Mouse (Mus musculus): ENCODE results near the gene Bcdin3d. TPM values are rescaled to one million over a fixed set of nuclear protein-coding genes. Genes with fewer than 3 reads are reported as not detected.

Bcdin3d gene
- polyA plus RNA-seq, 1 experiment from 2014 or later: 13.7 TPM

GRCm38 (mm10) chr15:99484745-99485144, 10.2 kb upstream of the Bcdin3d start:
- 54% methylated on average over 6 of the region's 6 CpGs for WGBS
- Histone ChIP-seq H3K4me3 (ENCODE audit: low read length) (no peak overlapping the region), H3K36me3 (ENCODE audit: control insufficient read depth, insufficient read depth, low read length) (no peaks in the 10 kb centered on the region), H3K9me3 (ENCODE audit: control insufficient read depth, low read length) (no peaks in the 10 kb centered on the region), H3K4me1 (replicated peaks; ENCODE audit: control insufficient read depth, insufficient read depth, low read length) (no peaks in the 10 kb centered on the region), H3K27me3 (ENCODE audit: control insufficient read depth, insufficient read depth, low read depth, low read length) (peaks cover 2% of the 10 kb centered on the region; the same call in 1 of the 2 replicates), H3K4me2 (ENCODE audit: low read depth, low read length) (no peak overlapping the region), H3K9ac (ENCODE audit: low read length) (no peak overlapping the region), H3K27ac (ENCODE audit: low read length) (no peak overlapping the region)
- ATAC-seq (ENCODE audit: low read depth): no peak

GRCm38 (mm10) chr15:99475814-99476213, 1.3 kb upstream of the Bcdin3d start:
- H3K27me3 ChIP-seq (ENCODE audit: control insufficient read depth, insufficient read depth, low read depth, low read length): no peaks in the 10 kb centered on the region
- no peak for ATAC-seq (ENCODE audit: low read depth)
- no peak overlapping the region for H3K4me3 ChIP-seq (ENCODE audit: low read length)
- peaks cover 10% of the 10 kb centered on the region; the same call in 1 of the 2 replicates for H3K4me1 ChIP-seq (replicated peaks; ENCODE audit: control insufficient read depth, insufficient read depth, low read length)
- H3K4me2 ChIP-seq (ENCODE audit: low read depth, low read length): no peak overlapping the region
- WGBS: 78% methylated on average over 1 of the region's 1 CpGs
- no peak overlapping the region for H3K27ac ChIP-seq (ENCODE audit: low read length)
- H3K36me3 ChIP-seq (ENCODE audit: control insufficient read depth, insufficient read depth, low read length): no peaks in the 10 kb centered on the region
- H3K9me3 ChIP-seq (ENCODE audit: control insufficient read depth, low read length): no peaks in the 10 kb centered on the region
- H3K9ac ChIP-seq (ENCODE audit: low read length): no peak overlapping the region

GRCm38 (mm10) chr15:99473801-99474575, 542 bp downstream of the Bcdin3d start:
- Histone ChIP-seq H3K9ac (ENCODE audit: low read length) (peak overlapping the region; percentile 79), H3K36me3 (ENCODE audit: control insufficient read depth, insufficient read depth, low read length) (peaks cover 6% of the 10 kb centered on the region; the same call in 1 of the 2 replicates), H3K4me3 (ENCODE audit: low read length) (peak overlapping the region; percentile 67), H3K27me3 (ENCODE audit: control insufficient read depth, insufficient read depth, low read depth, low read length) (no peaks in the 10 kb centered on the region), H3K27ac (ENCODE audit: low read length) (peak overlapping the region; percentile 92), H3K4me1 (replicated peaks; ENCODE audit: control insufficient read depth, insufficient read depth, low read length) (peaks cover 12% of the 10 kb centered on the region; the same call in 1 of the 2 replicates), H3K9me3 (ENCODE audit: control insufficient read depth, low read length) (no peaks in the 10 kb centered on the region), H3K4me2 (ENCODE audit: low read depth, low read length) (peak overlapping the region; percentile 63)
- WGBS: 2% methylated on average over 38 of the region's 38 CpGs
- ATAC-seq (ENCODE audit: low read depth): peak; percentile 89

GRCm38 (mm10) chr15:99472972-99473371, 1.6 kb downstream of the Bcdin3d start:
- Histone ChIP-seq H3K9me3 (ENCODE audit: control insufficient read depth, low read length) (no peaks in the 10 kb centered on the region), H3K27ac (ENCODE audit: low read length) (no peak overlapping the region), H3K9ac (ENCODE audit: low read length) (no peak overlapping the region), H3K4me2 (ENCODE audit: low read depth, low read length) (no peak overlapping the region), H3K4me1 (replicated peaks; ENCODE audit: control insufficient read depth, insufficient read depth, low read length) (peaks cover 12% of the 10 kb centered on the region; the same call in 1 of the 2 replicates), H3K27me3 (ENCODE audit: control insufficient read depth, insufficient read depth, low read depth, low read length) (no peaks in the 10 kb centered on the region), H3K4me3 (ENCODE audit: low read length) (no peak overlapping the region), H3K36me3 (ENCODE audit: control insufficient read depth, insufficient read depth, low read length) (peaks cover 6% of the 10 kb centered on the region; the same call in 1 of the 2 replicates)
- no peak for ATAC-seq (ENCODE audit: low read depth)
- WGBS: 81% methylated on average over 7 of the region's 7 CpGs

GRCm38 (mm10) chr15:99471677-99472063, 2.9 kb downstream of the Bcdin3d start:
- no peaks in the 10 kb centered on the region for H3K27me3 ChIP-seq (ENCODE audit: control insufficient read depth, insufficient read depth, low read depth, low read length)
- H3K27ac ChIP-seq (ENCODE audit: low read length): no peak overlapping the region
- ATAC-seq (ENCODE audit: low read depth): no peak
- H3K9ac ChIP-seq (ENCODE audit: low read length): no peak overlapping the region
- H3K36me3 ChIP-seq (ENCODE audit: control insufficient read depth, insufficient read depth, low read length): peaks cover 6% of the 10 kb centered on the region; the same call in 1 of the 2 replicates
- peaks cover 12% of the 10 kb centered on the region; the same call in 1 of the 2 replicates for H3K4me1 ChIP-seq (replicated peaks; ENCODE audit: control insufficient read depth, insufficient read depth, low read length)
- 67% methylated on average over 14 of the region's 14 CpGs for WGBS
- H3K9me3 ChIP-seq (ENCODE audit: control insufficient read depth, low read length): no peaks in the 10 kb centered on the region
- H3K4me2 ChIP-seq (ENCODE audit: low read depth, low read length): no peak overlapping the region
- no peak overlapping the region for H3K4me3 ChIP-seq (ENCODE audit: low read length)

GRCm38 (mm10) chr15:99470971-99471676, 3.4 kb downstream of the Bcdin3d start:
- Histone ChIP-seq H3K27ac (ENCODE audit: low read length) (no peak overlapping the region), H3K4me2 (ENCODE audit: low read depth, low read length) (peak overlapping the region; percentile 30; the same call in 1 of the 2 replicates), H3K9me3 (ENCODE audit: control insufficient read depth, low read length) (no peaks in the 10 kb centered on the region), H3K9ac (ENCODE audit: low read length) (no peak overlapping the region), H3K36me3 (ENCODE audit: control insufficient read depth, insufficient read depth, low read length) (peaks cover 6% of the 10 kb centered on the region; the same call in 1 of the 2 replicates), H3K4me1 (replicated peaks; ENCODE audit: control insufficient read depth, insufficient read depth, low read length) (peaks cover 12% of the 10 kb centered on the region; the same call in 1 of the 2 replicates), H3K27me3 (ENCODE audit: control insufficient read depth, insufficient read depth, low read depth, low read length) (no peaks in the 10 kb centered on the region), H3K4me3 (ENCODE audit: low read length) (no peak overlapping the region)
- no peak for ATAC-seq (ENCODE audit: low read depth)
- WGBS: 48% methylated on average over 17 of the region's 17 CpGs

GRCm38 (mm10) chr15:99470224-99470761, 4.2 kb downstream of the Bcdin3d start:
- 82% methylated on average over 31 of the region's 31 CpGs for WGBS
- Histone ChIP-seq H3K9me3 (ENCODE audit: control insufficient read depth, low read length) (no peaks in the 10 kb centered on the region), H3K27ac (ENCODE audit: low read length) (no peak overlapping the region; the same call in 1 of the 2 replicates), H3K4me3 (ENCODE audit: low read length) (no peak overlapping the region), H3K36me3 (ENCODE audit: control insufficient read depth, insufficient read depth, low read length) (peaks cover 6% of the 10 kb centered on the region; the same call in 1 of the 2 replicates), H3K9ac (ENCODE audit: low read length) (no peak overlapping the region), H3K4me2 (ENCODE audit: low read depth, low read length) (no peak overlapping the region), H3K4me1 (replicated peaks; ENCODE audit: control insufficient read depth, insufficient read depth, low read length) (peaks cover 11% of the 10 kb centered on the region; the same call in 1 of the 2 replicates), H3K27me3 (ENCODE audit: control insufficient read depth, insufficient read depth, low read depth, low read length) (no peaks in the 10 kb centered on the region)
- no peak for ATAC-seq (ENCODE audit: low read depth)

GRCm38 (mm10) chr15:99469736-99470135, 4.8 kb downstream of the Bcdin3d start:
- Histone ChIP-seq H3K36me3 (ENCODE audit: control insufficient read depth, insufficient read depth, low read length) (peaks cover 6% of the 10 kb centered on the region; the same call in 1 of the 2 replicates), H3K4me3 (ENCODE audit: low read length) (no peak overlapping the region), H3K4me2 (ENCODE audit: low read depth, low read length) (no peak overlapping the region), H3K27me3 (ENCODE audit: control insufficient read depth, insufficient read depth, low read depth, low read length) (no peaks in the 10 kb centered on the region), H3K9me3 (ENCODE audit: control insufficient read depth, low read length) (no peaks in the 10 kb centered on the region), H3K4me1 (replicated peaks; ENCODE audit: control insufficient read depth, insufficient read depth, low read length) (peaks cover 6% of the 10 kb centered on the region; the same call in 1 of the 2 replicates), H3K27ac (ENCODE audit: low read length) (no peak overlapping the region), H3K9ac (ENCODE audit: low read length) (no peak overlapping the region)
- 80% methylated on average over 4 of the region's 4 CpGs for WGBS
- no peak for ATAC-seq (ENCODE audit: low read depth)

GRCm38 (mm10) chr15:99469067-99469466, 5.5 kb downstream of the Bcdin3d start:
- no peak overlapping the region for H3K9ac ChIP-seq (ENCODE audit: low read length)
- WGBS: 37% methylated on average over 3 of the region's 3 CpGs
- ATAC-seq (ENCODE audit: low read depth): 0 out of 2 replicates have a peak, but pooled peaks have one; percentile 20
- H3K27me3 ChIP-seq (ENCODE audit: control insufficient read depth, insufficient read depth, low read depth, low read length): no peaks in the 10 kb centered on the region
- no peak overlapping the region for H3K4me2 ChIP-seq (ENCODE audit: low read depth, low read length)
- H3K9me3 ChIP-seq (ENCODE audit: control insufficient read depth, low read length): no peaks in the 10 kb centered on the region
- H3K36me3 ChIP-seq (ENCODE audit: control insufficient read depth, insufficient read depth, low read length): peaks cover 6% of the 10 kb centered on the region; the same call in 1 of the 2 replicates
- H3K27ac ChIP-seq (ENCODE audit: low read length): no peak overlapping the region
- H3K4me1 ChIP-seq (replicated peaks; ENCODE audit: control insufficient read depth, insufficient read depth, low read length): peaks cover 5% of the 10 kb centered on the region; the same call in 1 of the 2 replicates
- no peak overlapping the region for H3K4me3 ChIP-seq (ENCODE audit: low read length)

Data from lung, embryonic 16.5 days (tissue).